Mouse (Mus musculus) liver, embryonic 16.5 days (tissue): ENCODE data around the gene Yjefn3. TPM values are rescaled to one million over a fixed set of nuclear protein-coding genes. Genes with fewer than 3 reads are reported as not detected.

ENCODE experiments used
- ATAC-seq: fragments of 200-750 bp; cut with Nextera tagmentation; 2 replicates; pipeline ENCODE4 v1.8.0; 2017; ENCODE audit warnings: low read depth, mild to moderate bottlenecking, moderate number of reproducible peaks, moderate library complexity
- H3K27ac ChIP-seq: fragments of 300-500 bp; sonication (generic); 2 replicates; pipeline ENCODE4 v1.5.1; 2014; ENCODE audit warnings: mild to moderate bottlenecking, low read length
- H3K27me3 ChIP-seq: fragments of 300-500 bp; sonication (generic); 2 replicates; pipeline ENCODE4 v1.6.1; 2014; ENCODE audit warnings: low read depth, low read length, mixed read lengths; ENCODE audit not compliant: control insufficient read depth, insufficient read depth
- H3K36me3 ChIP-seq: fragments of 300-500 bp; sonication (generic); 2 replicates; pipeline ENCODE4 v1.6.1; 2014; ENCODE audit warnings: mild to moderate bottlenecking; ENCODE audit not compliant: control insufficient read depth, insufficient read depth
- H3K4me1 ChIP-seq: fragments of 300-500 bp; sonication (generic); 2 replicates; pipeline ENCODE4 v1.6.1; 2014; ENCODE audit warnings: low read depth, low read length, mixed read lengths; ENCODE audit not compliant: control insufficient read depth
- H3K4me2 ChIP-seq: fragments of 300-500 bp; sonication (generic); 2 replicates; pipeline ENCODE4 v1.6.1; 2014; ENCODE audit warnings: low read depth, low read length, mixed read lengths
- H3K4me3 ChIP-seq: fragments of 300-500 bp; sonication (generic); 2 replicates; pipeline ENCODE4 v1.5.1; 2014; ENCODE audit warnings: low read depth, mild to moderate bottlenecking, low read length
- H3K9ac ChIP-seq: fragments of 300-500 bp; sonication (generic); 2 replicates; pipeline ENCODE4 v1.6.1; 2014; ENCODE audit warnings: low read depth, low read length
- H3K9me3 ChIP-seq: fragments of 300-500 bp; sonication (generic); replicated peaks from 2 replicates; pipeline ENCODE4 v1.6.1; 2016; ENCODE audit warnings: low read length; ENCODE audit not compliant: control insufficient read depth
- WGBS: fragments of 180-500 bp; shearing (Covaris S2); extraction: QIAGEN DNeasy Blood & Tissue Kit; methylation state at CpG from one replicate; pipeline ENCODE4 v1.1.7; 2014; ENCODE audit not compliant: insufficient replicate concordance; 5-methylcytosine and 5-hydroxymethylcytosine counted together
- polyA plus RNA-seq: library from polyadenylated mRNA; unstranded; fragments of >200 nt; fragmentation: Nextera tagmentation; extraction: Ambion mirVana; gene quantifications from 2 replicates; pipeline ENCODE4 v1.2.1, GENCODE M21; 2015

The Yjefn3 gene
- polyA plus RNA-seq, 1 experiment from 2014 or later, result 0.77 TPM

DNA sequence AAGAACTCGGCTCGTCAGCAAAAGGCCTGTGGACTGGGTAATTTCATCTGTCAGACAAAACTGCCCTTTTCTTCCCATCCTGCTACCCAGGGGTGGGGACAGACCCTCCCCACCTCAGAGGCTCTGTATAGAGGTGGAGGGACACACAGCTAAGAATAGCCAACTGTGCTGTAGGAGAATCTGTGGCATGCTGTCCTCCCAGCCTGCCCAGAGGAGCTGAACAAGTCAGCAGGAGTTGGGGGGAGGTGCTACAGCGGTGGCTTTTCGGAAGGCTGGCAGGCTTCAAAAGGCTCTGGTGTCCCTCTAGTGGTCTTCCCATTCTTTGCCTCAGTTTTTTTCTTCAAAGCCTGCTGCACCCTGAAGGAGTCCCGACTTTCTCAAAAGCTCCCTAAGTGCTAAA is 13.2 kb upstream of the Yjefn3 start:
- no peaks in the 10 kb centered on the region for H3K9me3 ChIP-seq
- H3K36me3 ChIP-seq, result peaks cover 45% of the 10 kb centered on the region
- H3K4me1 ChIP-seq, result peaks cover 24% of the 10 kb centered on the region
- WGBS, result 61% methylated on average over 5 of the region's 5 CpGs
- no peak overlapping the region for H3K4me3 ChIP-seq
- ATAC-seq, result no peak
- H3K27ac ChIP-seq, result no peak overlapping the region
- H3K9ac ChIP-seq, result no peak overlapping the region
- H3K4me2 ChIP-seq, result no peak overlapping the region
- H3K27me3 ChIP-seq, result no peaks in the 10 kb centered on the region

DNA sequence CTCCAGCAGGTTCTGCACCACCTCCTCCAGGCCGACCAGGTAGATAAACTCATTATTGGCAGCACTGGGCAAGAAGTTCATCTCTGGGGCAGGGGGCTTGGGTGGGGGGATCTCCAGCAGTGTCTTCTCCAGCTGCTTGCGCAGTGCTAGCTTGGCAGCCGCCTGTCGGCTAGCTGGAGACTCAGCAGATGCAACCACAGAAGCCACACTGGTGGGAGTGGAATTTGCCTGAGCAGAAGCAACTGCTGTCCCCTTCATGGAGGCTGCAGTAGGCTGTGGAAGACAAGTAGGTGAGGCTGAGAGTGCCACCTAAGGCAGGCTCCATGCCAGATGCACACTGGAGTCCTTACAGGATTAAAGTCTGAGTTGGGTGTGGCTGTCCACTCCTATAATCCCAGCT is 12.0 kb upstream of the Yjefn3 start:
- Histone ChIP-seq H3K27me3 (no peaks in the 10 kb centered on the region), H3K9me3 (no peaks in the 10 kb centered on the region), H3K9ac (no peak overlapping the region), H3K4me2 (no peak overlapping the region), H3K36me3 (peaks cover 53% of the 10 kb centered on the region), H3K4me3 (no peak overlapping the region), H3K27ac (no peak overlapping the region), H3K4me1 (peaks cover 12% of the 10 kb centered on the region)
- no peak for ATAC-seq
- WGBS, result 75% methylated on average over 4 of the region's 4 CpGs

DNA sequence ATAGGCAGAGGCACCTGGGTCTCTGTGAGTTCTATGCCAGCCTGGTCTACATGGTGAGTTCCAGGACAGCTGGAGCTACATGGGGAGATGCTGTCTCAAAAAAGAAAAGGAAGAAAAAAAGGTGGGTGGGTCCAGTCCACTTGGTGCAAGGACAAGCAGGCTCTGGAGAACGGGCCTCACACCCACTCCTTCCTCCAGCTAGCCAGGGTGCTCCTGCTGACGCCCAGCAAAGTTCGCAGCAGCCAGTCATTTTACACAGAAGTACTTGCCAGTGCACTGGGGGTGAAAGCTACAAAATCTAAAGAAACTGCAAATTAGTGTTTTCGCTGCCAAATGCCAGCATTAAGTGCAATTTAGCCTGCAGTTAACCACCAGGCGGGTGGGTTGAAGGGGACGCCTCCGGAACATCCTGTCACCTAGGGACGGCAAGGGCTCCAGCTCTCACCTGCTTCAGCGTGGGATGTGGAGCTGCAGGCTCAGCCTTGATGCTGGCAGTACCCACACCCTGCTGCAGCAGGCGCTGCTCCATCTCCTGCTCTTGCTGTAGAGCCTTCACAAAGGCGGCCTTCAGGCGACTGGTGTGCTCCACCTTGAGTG is 10.1 kb upstream of the Yjefn3 start:
- Histone ChIP-seq H3K36me3 (peaks cover 66% of the 10 kb centered on the region), H3K4me3 (no peak overlapping the region), H3K4me2 (no peak overlapping the region), H3K27me3 (no peaks in the 10 kb centered on the region), H3K4me1 (no peaks in the 10 kb centered on the region), H3K9me3 (no peaks in the 10 kb centered on the region), H3K9ac (no peak overlapping the region), H3K27ac (no peak overlapping the region)
- ATAC-seq, result no peak
- WGBS, result 83% methylated on average over 12 of the region's 12 CpGs

DNA sequence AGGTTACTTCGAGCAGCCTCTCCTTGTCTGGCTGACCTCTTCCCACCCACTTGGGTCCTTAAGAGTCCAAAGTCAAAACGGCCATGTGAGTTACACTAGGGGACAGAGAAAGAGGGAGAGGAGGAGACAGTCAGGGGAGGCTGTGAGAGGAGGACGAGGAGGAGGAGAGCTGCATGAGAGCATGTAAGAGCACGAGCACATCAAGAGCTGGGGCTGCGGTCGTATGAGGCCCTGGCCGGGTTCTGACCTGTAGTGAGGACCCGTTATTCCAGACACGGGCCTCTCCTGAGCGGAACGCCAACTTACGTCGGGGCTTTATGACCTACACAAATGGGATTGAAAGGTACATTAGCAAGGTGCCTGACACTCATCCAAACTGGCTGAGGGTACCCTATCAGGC is 9.4 kb upstream of the Yjefn3 start:
- peaks cover 63% of the 10 kb centered on the region for H3K36me3 ChIP-seq
- ATAC-seq, result no peak
- 86% methylated on average over 13 of the region's 13 CpGs for WGBS

DNA sequence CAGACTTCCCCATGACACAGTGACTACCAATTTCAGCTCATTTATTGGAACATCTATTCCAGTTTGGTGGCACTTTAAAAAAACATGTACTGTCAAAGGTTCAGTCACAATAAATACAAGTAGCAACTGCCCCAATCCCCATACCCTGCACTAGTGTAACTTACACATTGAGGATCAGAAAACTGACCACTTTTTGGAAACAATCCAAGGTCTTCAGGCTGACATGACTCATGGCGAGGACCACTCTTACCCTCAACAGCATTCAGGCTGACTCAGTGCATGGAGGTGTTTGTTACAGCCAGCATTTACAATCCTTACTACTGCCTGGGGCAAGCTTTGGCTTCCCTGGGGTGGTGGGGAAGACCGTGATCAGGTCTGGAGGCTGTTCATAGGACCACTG is 4.6 kb upstream of the Yjefn3 start:
- H3K4me3 ChIP-seq, result no peak overlapping the region
- WGBS, result 72% methylated on average over 2 of the region's 2 CpGs
- no peak overlapping the region for H3K9ac ChIP-seq
- no peak for ATAC-seq
- no peak overlapping the region for H3K4me2 ChIP-seq
- H3K9me3 ChIP-seq, result no peaks in the 10 kb centered on the region
- no peak overlapping the region for H3K27ac ChIP-seq
- H3K27me3 ChIP-seq, result no peaks in the 10 kb centered on the region
- H3K4me1 ChIP-seq, result peaks cover 15% of the 10 kb centered on the region
- H3K36me3 ChIP-seq, result peaks cover 26% of the 10 kb centered on the region

More for the DNA sequence above, 9.4 kb upstream of the Yjefn3 start:
- Histone ChIP-seq H3K4me3 (no peak overlapping the region), H3K27me3 (no peaks in the 10 kb centered on the region), H3K9ac (no peak overlapping the region), H3K9me3 (no peaks in the 10 kb centered on the region), H3K27ac (no peak overlapping the region), H3K4me1 (no peaks in the 10 kb centered on the region), H3K4me2 (no peak overlapping the region)

DNA sequence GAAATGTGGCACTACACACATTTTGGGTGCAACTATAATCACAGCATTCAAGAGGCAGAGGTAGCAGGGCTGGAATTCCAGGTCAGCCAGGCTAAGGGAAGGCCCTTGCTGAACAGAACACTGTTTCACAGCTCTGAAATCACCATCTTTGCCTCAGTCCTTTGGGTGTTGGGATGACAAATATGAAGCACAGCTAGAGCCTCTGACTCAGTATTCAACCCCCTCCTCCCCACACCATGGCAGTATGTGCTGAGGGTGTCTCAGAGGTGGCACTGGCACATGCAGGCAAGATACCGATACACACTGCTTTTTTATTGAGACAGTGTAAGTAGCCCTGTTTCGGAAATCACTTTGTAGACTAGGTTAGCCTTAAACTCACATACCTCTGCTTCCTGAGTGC is 3.7 kb upstream of the Yjefn3 start:
- H3K4me1 ChIP-seq, result peaks cover 20% of the 10 kb centered on the region
- no peak overlapping the region for H3K4me3 ChIP-seq
- H3K27me3 ChIP-seq, result no peaks in the 10 kb centered on the region
- H3K9me3 ChIP-seq, result no peaks in the 10 kb centered on the region
- no peak overlapping the region for H3K9ac ChIP-seq
- H3K36me3 ChIP-seq, result peaks cover 20% of the 10 kb centered on the region
- no peak overlapping the region for H3K4me2 ChIP-seq
- ATAC-seq, result no peak
- 83% methylated on average over 2 of the region's 2 CpGs for WGBS
- no peak overlapping the region for H3K27ac ChIP-seq

DNA sequence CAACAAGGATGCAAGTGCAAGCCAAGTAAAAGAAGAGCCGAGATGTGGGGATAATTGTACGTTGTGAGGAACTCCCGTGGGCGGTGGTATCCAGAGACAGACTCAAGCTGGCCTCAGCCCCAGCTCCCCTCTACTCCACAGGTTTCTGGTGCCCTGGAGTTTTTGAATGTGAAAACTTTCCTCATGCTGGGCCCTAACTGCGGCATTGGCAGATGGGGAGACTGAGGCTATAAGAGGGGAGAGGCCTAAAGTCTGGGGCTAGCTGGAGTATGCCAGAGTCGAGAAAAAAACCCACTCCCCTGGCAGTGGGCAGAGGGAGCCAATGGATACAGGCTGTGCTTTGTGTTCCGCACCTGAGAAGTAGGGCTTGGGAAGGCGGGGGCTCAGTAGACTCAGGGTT is 1.6 kb upstream of the Yjefn3 start:
- H3K27ac ChIP-seq, result no peak overlapping the region
- peaks cover 9% of the 10 kb centered on the region for H3K36me3 ChIP-seq
- H3K9me3 ChIP-seq, result no peaks in the 10 kb centered on the region
- WGBS, result 74% methylated on average over 8 of the region's 8 CpGs
- H3K27me3 ChIP-seq, result no peaks in the 10 kb centered on the region
- peaks cover 35% of the 10 kb centered on the region for H3K4me1 ChIP-seq
- no peak for ATAC-seq
- peak overlapping the region; percentile 100; the same call in 1 of the 2 replicates for H3K4me2 ChIP-seq
- no peak overlapping the region for H3K9ac ChIP-seq
- H3K4me3 ChIP-seq, result no peak overlapping the region

DNA sequence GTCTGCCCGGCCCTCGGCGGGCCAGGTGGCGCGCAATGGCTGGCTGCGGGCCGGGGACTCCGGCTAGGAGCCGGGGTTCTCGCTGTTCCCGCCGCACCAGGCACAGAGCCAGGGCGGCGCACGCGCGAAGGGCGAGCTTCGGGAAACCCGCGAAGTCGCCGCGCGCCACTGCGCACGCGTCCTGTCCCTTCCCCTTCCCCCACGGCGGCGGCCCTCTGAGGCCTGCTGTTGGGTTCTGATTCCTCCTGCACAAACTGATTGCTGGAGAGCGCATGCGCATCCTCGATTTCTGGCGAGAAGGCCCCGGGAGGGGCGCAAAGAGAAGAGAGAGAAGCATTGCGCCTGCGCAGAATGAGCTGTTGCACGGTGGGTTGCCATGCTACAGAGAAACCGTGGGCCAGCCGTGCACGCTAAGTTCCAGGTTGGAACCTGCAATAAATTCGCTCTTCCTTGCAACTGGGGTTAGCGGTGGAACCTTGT is 591 bp upstream of the Yjefn3 start:
- H3K4me2 ChIP-seq, result peak overlapping the region; percentile 100
- ATAC-seq, result peak; percentile 85
- WGBS, result under 1% methylated on average over 43 of the region's 45 CpGs
- peaks cover 3% of the 10 kb centered on the region for H3K36me3 ChIP-seq
- H3K27ac ChIP-seq, result peak overlapping the region; percentile 97
- H3K27me3 ChIP-seq, result no peaks in the 10 kb centered on the region
- peak overlapping the region; percentile 87 for H3K4me3 ChIP-seq
- H3K9ac ChIP-seq, result peak overlapping the region; percentile 90
- H3K4me1 ChIP-seq, result peaks cover 37% of the 10 kb centered on the region
- no peaks in the 10 kb centered on the region for H3K9me3 ChIP-seq

DNA sequence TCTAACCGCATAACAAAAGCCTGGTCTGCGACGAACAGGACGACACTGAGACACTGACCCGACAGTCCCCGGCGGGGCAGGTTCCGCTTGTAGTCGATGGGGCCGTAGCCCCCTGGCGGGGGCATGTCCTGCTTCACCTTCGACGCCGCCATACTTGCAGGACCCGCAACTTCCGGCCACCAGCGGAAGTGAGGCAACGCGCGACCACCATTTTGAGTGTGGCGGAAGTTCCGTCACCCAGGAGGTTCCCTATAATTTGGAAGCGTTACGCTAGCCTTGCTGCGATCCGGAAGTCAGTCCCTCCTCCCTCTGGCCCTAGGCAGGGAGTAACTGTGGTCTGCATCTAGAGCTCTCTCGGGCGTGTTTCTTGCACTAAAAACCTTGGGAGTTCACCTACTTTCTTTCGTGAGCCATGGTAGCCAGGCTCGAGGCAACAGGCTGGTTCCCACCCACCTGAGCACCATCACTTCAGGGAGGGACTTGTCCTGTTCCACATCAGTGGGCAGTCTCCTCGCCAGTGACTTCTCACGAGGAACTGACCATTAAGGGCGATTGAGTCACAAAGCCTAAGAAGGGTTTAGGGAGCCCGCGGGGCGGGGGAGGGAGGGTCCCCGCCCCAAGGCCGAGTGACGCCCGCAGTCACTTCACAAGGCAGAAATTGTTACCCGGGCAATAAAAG is 889 bp downstream of the Yjefn3 start:
- Histone ChIP-seq H3K4me1 (peaks cover 49% of the 10 kb centered on the region), H3K36me3 (no peaks in the 10 kb centered on the region; the same call in 1 of the 2 replicates), H3K9ac (peak overlapping the region; percentile 90), H3K4me3 (peak overlapping the region; percentile 87), H3K27me3 (no peaks in the 10 kb centered on the region), H3K27ac (peak overlapping the region; percentile 97), H3K4me2 (peak overlapping the region; percentile 100), H3K9me3 (no peaks in the 10 kb centered on the region)
- WGBS, result under 1% methylated on average over 41 of the region's 41 CpGs
- peak; percentile 71 for ATAC-seq
